Mouse (Mus musculus): Measurements from ENCODE around the gene Spata20.

Spata20 gene

DNA sequence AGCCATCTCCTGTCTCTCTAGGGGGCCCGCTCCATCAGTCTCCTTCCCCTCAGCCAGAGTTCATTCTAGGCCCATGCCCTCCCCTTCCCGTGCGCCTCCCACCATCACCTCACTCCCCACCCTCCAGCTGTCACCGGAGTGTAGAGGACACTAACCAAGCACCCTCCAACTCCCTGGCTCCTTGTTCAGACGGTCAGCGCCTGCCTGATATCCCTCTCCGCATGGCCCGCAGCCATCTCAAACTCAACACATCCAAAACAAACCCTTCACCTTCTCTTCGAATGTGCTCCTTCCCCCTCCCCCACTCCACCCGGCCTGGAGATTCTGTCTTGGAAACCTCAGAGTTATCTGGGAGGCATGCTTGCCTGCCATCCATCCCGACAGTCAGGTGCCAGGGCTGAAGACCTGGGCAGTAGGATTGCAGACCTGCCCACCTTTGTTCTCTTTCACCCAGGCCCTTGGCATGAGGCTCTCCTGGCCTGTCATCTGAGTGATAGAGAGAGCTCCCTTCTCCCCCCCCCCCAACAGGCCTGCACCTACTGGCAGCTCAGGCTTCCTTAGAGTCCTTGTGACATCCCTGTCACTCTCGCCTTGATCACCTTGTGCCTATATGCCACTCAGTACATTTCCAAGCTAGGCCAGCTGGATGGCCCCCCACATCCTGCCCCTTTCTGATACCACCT is 34.7 kb downstream of the Spata20 start:
- no peak for DNase-seq (ENCODE audit: low spot score)

- DNase-seq (ENCODE audit: low spot score) = no peak
Measured at GRCm38 (mm10) chr11:94449886-94450285, 36.1 kb downstream of the Spata20 start.

GRCm38 (mm10) chr11:94449239-94449638 is 36.7 kb downstream of the Spata20 start:
- DNase-seq (ENCODE audit: low spot score) = no peak

DNA sequence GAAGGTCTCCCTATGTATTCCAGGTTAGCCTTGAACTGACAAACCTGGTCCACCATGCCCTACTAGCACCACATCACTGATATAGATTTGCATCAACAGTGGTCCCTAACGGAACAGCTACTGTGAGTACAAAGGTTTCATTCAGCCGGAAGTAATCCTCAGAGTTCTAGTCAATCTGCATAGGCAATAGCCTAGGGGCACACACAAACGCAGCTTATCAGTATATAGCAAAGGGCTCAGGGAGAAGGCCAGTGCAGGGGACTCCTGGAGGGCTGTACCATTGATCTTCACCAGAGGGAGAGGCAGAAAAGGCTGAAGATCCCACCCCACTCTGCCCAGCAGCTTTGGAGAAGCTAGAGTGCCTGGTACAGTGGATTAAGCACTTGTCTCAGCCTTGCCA is 39.0 kb downstream of the Spata20 start:
- no peak for DNase-seq (ENCODE audit: low spot score)

DNA sequence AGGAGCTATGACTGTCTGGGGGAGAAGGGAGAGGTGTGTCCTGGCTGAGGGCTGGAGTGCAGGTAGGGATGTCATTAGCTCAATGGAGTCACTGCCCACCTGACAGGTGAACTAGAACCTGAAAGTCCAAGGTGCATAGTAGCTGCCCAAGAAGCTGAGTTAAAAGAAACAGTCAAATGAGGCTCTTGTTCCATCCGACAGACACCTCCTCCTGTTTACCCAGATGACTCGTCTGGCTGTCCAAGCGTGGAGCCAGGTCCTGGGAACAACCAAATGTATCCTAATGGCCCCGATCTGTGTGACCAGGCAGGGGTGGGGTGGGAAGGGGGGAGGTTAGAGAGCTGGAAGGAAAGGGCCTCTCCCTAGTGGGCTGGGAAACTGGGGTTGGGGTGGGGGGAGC is 40.7 kb downstream of the Spata20 start:
- no peak for DNase-seq (ENCODE audit: low spot score)

DNA sequence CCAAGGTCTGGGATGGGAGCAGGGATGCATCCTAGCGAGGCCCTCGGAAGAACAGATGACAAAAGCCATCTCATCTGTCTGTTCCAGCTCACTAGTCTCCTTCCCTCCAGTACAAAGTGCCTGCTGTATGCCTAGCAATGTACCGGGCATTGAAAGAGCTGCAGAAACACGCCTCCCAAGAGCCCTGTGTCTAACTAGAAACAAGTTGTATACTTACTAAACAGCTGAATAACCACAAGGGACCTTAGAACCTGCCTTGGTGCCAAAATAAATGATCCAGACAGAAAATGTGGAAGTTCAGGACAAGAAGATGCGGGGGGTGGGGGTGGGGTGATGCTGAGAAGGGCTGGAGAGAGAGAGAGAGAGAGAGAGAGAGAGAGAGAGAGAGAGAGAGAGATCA is 41.1 kb downstream of the Spata20 start:
- no peak for DNase-seq (ENCODE audit: low spot score)

- no peak for DNase-seq (ENCODE audit: low spot score)
Measured at GRCm38 (mm10) chr11:94441752-94442151, 44.2 kb downstream of the Spata20 start.

GRCm38 (mm10) chr11:94441122-94441521 is 44.9 kb downstream of the Spata20 start:
- DNase-seq (ENCODE audit: low spot score) = no peak

DNA sequence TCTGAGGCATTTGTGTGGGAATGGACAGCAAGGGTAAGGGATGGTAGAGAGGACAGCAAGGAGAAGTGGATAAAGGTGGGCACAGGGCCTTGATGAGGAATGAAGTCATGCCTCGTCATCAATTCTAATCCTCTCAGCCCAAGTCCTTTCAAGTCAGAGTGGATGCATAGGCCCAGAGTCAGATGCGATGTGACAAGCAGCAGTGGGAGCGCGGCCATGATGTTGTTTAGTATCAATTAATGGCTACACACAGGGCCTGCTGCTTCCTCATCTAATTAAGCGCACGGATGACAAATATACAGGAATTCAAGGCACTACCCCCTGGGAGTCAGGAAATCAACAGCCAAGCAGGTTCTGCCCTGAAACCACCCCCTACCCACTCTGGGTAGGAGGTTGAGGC is 45.6 kb downstream of the Spata20 start:
- no peak for DNase-seq (ENCODE audit: low spot score)

DNA sequence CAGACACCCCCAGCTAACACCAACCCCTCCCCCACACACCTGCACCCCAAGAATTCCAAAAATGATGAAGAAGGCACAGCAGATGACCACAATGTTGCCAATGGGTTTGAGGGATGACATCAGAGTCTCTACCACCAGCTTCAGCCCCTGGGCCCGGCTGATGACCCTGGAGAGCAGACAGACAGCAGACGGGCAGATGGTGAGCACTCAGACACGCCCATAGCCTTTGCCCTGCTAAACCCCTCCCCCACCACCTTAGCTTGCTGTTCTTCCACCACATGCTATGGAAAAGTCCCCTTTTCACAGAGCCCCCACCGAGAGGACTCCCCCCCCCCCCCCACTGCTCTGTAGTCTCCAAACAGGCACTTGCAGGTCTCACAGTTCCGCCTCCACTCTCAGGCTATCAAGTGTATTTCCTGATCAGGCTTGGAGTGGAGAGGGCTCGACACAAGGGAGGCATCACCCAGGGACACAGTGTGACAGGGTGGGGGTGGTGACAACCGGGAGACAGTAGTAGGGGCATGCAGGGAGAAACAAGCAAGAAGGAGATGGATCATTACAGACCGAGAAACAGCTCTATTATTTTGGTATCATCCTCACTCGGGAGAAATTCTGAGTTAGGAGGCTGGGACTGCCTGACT is 56.8 kb downstream of the Spata20 start:
- DNase-seq (ENCODE audit: low spot score) = no peak

Measured in spleen, adult 12 weeks (tissue).